Mouse (Mus musculus) cerebellum, postnatal 10 days (tissue): ENCODE measurements around the gene Ivl.

ENCODE experiments used
- DNase-seq, 2 experiments: peaks; one replicate each; pipeline ENCODE4 v3.0.0; 2021; ENCODE audit warnings: mixed read lengths in 2 of 2

Gene Ivl

GRCm38 (mm10) chr3:92573449-92574041 lies at the start of gene Ivl:
Gene Ivl (minus strand): TSS chr3:92573735.
- DNase-seq: no peak

GRCm38 (mm10) chr3:92621560-92621959 lies 48.0 kb upstream of the Ivl start, which contains the start of gene Lce6a:
Gene Lce6a (minus strand): TSS chr3:92621660.
- no peak for DNase-seq

- DNase-seq: no peak
Observed at GRCm38 (mm10) chr3:92609804-92610203, 36.3 kb upstream of the Ivl start.

GRCm38 (mm10) chr3:92607392-92607791 lies 33.9 kb upstream of the Ivl start, which contains the start of gene 2210017I01Rik:
Gene 2210017I01Rik (minus strand): TSS chr3:92607492.
- DNase-seq: no peak

GRCm38 (mm10) chr3:92602169-92602568 lies 28.6 kb upstream of the Ivl start:
- peak in 1 of 2 experiments; percentile 36 for DNase-seq

GRCm38 (mm10) chr3:92600456-92600855 lies 26.9 kb upstream of the Ivl start:
- no peak for DNase-seq

GRCm38 (mm10) chr3:92599973-92600372 lies 26.4 kb upstream of the Ivl start:
- DNase-seq: no peak

GRCm38 (mm10) chr3:92598429-92598828 lies 24.9 kb upstream of the Ivl start:
- no peak for DNase-seq

GRCm38 (mm10) chr3:92588858-92589257 lies 15.3 kb upstream of the Ivl start, which contains the start of gene Smcp:
Gene Smcp (minus strand): TSS chr3:92588997.
- DNase-seq: no peak

- no peak for DNase-seq
Observed at GRCm38 (mm10) chr3:92587190-92587589, 13.7 kb upstream of the Ivl start.

- DNase-seq: no peak
Observed at GRCm38 (mm10) chr3:92585055-92585454, 11.5 kb upstream of the Ivl start.

GRCm38 (mm10) chr3:92583164-92583826 lies 9.8 kb upstream of the Ivl start:
- DNase-seq: no peak

- no peak for DNase-seq
Observed at GRCm38 (mm10) chr3:92579508-92579907, 6.0 kb upstream of the Ivl start.

- DNase-seq: no peak
Observed at GRCm38 (mm10) chr3:92578652-92579413, 5.3 kb upstream of the Ivl start.

- no peak for DNase-seq
Observed at GRCm38 (mm10) chr3:92572514-92573155, 900 bp downstream of the Ivl start.

GRCm38 (mm10) chr3:92568752-92569151 lies 4.8 kb downstream of the Ivl start:
- DNase-seq: no peak

- DNase-seq: no peak
Observed at GRCm38 (mm10) chr3:92565418-92565817, 8.1 kb downstream of the Ivl start.

GRCm38 (mm10) chr3:92534411-92534810 lies 39.1 kb downstream of the Ivl start, which contains the start of gene 2310046K23Rik:
Gene 2310046K23Rik (minus strand): TSS chr3:92534511.
- DNase-seq: no peak
